Mouse (Mus musculus) embryo, embryonic 11.5 days (tissue): ENCODE results near the gene Zfp239.

Experiments
- DNase-seq: peaks from one replicate; pipeline ENCODE4 v3.0.0-alpha.2; 2012; ENCODE audit warnings: low read depth, low spot score

Zfp239 gene

GRCm38 (mm10) chr6:117906590-117907271 is 44.8 kb downstream of the Zfp239 start:
- DNase-seq, result peak; percentile 94

DNA sequence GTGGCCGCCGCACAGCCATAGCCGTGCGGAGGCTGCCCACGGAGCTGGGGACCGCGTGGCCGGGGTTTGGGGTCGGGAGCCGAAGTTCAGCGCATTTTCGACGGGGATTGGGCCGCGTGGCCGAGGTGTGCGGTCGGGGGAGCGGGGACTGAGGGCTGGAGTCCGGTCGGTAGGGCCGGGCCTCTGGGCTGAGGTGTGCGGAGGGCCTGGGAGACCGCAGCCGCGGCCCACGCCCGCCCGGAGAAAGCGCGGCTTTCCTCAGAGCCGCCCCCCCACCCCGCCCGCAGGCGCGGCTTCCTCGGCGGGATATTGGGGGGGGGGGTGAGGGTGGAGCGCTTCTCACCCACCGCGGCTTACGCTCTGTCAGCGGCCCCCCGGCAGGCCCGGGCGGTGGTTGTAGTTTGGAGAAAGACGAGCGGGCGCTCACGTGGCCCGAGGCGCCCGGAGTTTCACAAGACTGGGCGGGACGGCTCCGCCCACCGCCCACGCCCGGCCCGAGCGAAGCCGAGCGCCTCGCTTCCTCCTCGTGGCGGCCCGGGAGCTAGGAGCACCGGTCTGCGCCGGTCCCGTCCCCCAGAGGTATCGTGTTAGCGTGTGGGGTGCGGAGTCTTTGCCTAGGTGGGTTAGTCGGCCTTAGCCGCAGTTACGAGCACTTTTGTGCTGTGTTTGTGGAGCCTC is 45.5 kb downstream of the Zfp239 start:
- DNase-seq, result peak; percentile 85

DNA sequence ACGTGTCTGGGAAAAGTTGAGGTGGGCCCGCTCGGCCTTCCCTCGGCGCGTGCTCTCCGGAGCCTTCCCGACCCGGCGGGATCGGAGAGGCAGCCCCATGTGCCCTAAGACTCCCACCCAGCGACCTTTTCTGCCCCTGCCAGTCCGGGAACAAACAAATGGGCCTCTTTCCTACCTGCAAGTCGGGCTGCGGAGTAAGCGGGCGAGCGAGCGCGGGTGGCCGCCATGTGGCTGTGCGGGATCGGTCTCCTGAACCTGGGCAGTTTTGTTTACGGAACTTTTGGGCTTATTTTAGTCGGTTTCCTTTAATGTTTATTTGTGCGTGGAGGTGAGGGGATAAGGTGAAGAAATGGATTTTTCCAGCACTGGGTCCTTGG is 46.1 kb downstream of the Zfp239 start:
- no peak for DNase-seq

GRCm38 (mm10) chr6:117908424-117908900 is 46.6 kb downstream of the Zfp239 start:
- DNase-seq, result no peak

GRCm38 (mm10) chr6:117910120-117910661 is 48.3 kb downstream of the Zfp239 start:
- DNase-seq, result no peak

DNA sequence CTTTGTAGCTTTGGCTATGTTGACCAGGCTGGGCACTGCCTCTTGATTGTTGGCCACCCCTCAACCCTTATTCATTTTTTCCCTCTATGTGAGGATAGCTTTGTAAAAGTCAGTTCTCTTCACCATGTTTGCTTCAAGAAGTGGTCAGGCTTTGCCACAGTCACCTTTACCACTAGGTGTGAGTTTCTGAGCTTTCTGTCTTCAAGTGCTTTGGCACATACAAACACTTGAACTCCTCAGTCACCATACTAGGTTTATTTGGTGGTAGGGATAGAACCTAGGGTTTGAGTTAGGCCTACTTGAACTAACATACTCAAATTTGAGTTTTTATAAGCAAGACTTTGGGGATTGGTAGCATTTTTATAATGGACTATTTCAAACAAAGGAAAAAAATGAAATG is 52.6 kb downstream of the Zfp239 start:
- DNase-seq, result no peak

- no peak for DNase-seq
Measured at GRCm38 (mm10) chr6:117916205-117916736, 54.4 kb downstream of the Zfp239 start.

GRCm38 (mm10) chr6:117916737-117917426 is 55.0 kb downstream of the Zfp239 start:
- peak; percentile 66 for DNase-seq

DNA sequence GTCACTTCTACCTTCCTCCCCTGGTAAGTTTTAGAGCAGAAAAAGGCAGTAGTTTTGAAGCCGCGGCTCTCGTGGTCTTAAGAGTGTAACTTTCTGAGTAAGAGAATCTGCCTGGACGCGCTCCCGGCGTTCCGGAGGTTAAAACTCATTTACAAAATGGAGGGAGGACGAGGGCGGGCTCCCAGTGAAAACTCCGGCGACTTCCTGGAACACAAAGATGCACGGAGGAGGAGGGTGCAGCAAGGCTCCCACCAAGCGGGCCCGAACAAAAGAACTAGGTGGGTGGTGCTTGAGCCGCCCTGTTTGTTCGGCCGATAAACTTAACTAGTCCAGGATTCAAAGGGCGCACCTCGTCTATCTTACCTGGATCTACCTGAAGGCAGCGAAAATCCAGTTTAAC is 55.7 kb downstream of the Zfp239 start:
- peak; percentile 55 for DNase-seq

DNA sequence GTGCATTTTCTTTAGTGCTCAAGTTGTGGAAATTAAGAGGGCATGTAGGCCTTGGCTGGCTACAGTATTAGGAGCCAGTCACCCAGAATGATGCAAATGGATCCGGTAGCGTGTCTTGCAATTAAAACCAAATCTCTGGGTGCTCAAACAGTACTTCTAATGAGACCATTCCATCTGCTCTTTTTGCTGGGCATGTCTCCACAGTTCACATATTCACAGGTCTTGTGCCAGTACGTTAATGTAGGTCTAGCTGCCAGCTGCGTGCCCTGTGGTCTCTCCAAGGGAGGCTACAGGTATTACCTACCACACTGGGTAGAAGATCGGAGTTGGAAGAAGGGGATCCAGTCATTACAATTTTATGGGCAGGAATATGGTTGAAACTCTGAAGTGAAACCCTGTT is 56.1 kb downstream of the Zfp239 start:
- no peak for DNase-seq

GRCm38 (mm10) chr6:117920659-117921640 is 59.0 kb downstream of the Zfp239 start:
- DNase-seq, result no peak

DNA sequence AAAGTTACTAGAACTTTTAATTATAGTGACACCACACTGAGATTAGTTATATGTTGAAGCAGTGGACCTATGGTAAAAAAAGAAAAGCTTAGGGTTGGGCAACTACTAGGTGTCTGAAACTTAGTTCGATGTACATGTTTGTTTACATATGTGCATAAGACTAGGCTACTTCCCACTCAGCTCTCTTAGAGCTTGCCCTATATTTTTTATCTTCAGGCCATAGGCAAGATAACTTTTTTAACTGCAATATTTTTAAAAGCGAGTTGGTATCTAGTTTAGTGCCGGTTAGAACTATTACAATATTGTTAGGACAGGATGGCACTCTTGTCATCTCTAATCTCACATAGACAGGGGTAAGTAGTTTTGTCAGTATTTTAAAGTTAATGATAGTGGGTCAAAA is 60.1 kb downstream of the Zfp239 start:
- no peak for DNase-seq
